Mouse (Mus musculus): Measurements from ENCODE around the gene Lmo7.

DNA sequence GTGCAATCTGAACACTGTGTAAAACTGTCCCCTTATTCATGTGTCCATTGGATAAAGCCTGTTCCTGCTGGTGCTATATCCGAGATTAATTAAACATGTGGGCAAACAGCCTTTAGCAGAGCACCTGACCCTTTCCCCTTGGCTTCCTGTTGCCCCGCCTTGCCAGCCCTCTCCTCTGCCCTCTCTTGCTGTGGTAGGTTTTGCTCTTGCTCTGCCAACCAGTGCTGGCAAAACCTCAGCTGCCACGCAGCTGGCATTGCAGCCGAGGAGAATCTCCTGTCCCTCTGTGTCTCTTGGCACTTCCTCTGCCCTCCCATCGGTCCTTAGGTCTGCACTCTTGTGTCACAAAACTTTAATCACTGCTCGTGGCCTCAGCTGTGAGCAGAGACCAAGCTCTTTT is 100.4 kb downstream of the Lmo7 start:
- no peak for TF ChIP-seq CTCF (IDR thresholded peaks at IDR 0.05; ENCODE audit: low read depth)
- TF ChIP-seq EP300 (IDR thresholded peaks at IDR 0.05; ENCODE audit: low read depth): no peak
